Mouse (Mus musculus): ENCODE results near the gene Zfp512b.
A peak's percentile ranks its signal among the peaks of the same experiment; 100 is the strongest.

Zfp512b gene

GRCm38 (mm10) chr2:181592231-181593041, at the start of gene Zfp512b:
Gene Zfp512b (minus strand): TSS chr2:181592803.
- peak; percentile 88 to 89 for DNase-seq

GRCm38 (mm10) chr2:181635865-181636264, 43.3 kb upstream of the Zfp512b start:
- DNase-seq: no peak

GRCm38 (mm10) chr2:181632624-181633023, 40.0 kb upstream of the Zfp512b start:
- DNase-seq: peak; percentile 37 to 55

GRCm38 (mm10) chr2:181628471-181628870, 35.9 kb upstream of the Zfp512b start:
- DNase-seq: no peak

- DNase-seq: peak; percentile 54 to 62
These were observed 30.8 kb upstream of the Zfp512b start for GRCm38 (mm10) chr2:181623401-181623800.

- no peak for DNase-seq
These were observed 26.3 kb upstream of the Zfp512b start for GRCm38 (mm10) chr2:181618761-181619495.

GRCm38 (mm10) chr2:181602367-181602766, 9.8 kb upstream of the Zfp512b start:
- DNase-seq: no peak

GRCm38 (mm10) chr2:181601751-181602145, 9.1 kb upstream of the Zfp512b start:
- no peak for DNase-seq

GRCm38 (mm10) chr2:181600828-181601750, 8.5 kb upstream of the Zfp512b start:
- peak; percentile 98 for DNase-seq

- no peak for DNase-seq
These were observed 7.7 kb upstream of the Zfp512b start for GRCm38 (mm10) chr2:181600226-181600758.

GRCm38 (mm10) chr2:181598454-181599351, 6.1 kb upstream of the Zfp512b start, which contains the start of gene Samd10:
Gene Samd10 (minus strand): TSS chr2:181599212.
- DNase-seq: peak; percentile 83 to 84

- no peak for DNase-seq
These were observed 4.9 kb upstream of the Zfp512b start for GRCm38 (mm10) chr2:181597378-181598061.

- no peak for DNase-seq
These were observed 3.8 kb upstream of the Zfp512b start for GRCm38 (mm10) chr2:181596221-181596960.

- DNase-seq: peak; percentile 82 to 84
These were observed 2.5 kb upstream of the Zfp512b start for GRCm38 (mm10) chr2:181594946-181595696.

GRCm38 (mm10) chr2:181593937-181594336, 1.3 kb upstream of the Zfp512b start:
- no peak for DNase-seq

- no peak for DNase-seq
These were observed 429 bp upstream of the Zfp512b start for GRCm38 (mm10) chr2:181593042-181593421.

GRCm38 (mm10) chr2:181591528-181592085, 996 bp downstream of the Zfp512b start, which contains the start of gene Prpf6:
Gene Prpf6 (plus strand): TSS chr2:181591868.
- DNase-seq: no peak

- no peak for DNase-seq
These were observed 2.1 kb downstream of the Zfp512b start for GRCm38 (mm10) chr2:181590471-181590870.

GRCm38 (mm10) chr2:181589732-181590105, 2.9 kb downstream of the Zfp512b start:
- no peak for DNase-seq

Data from cerebellum, postnatal 14 days (tissue).